Mouse (Mus musculus) embryonic facial prominence, embryonic 11.5 days (tissue): ENCODE measurements at regions not wholly inside any gene's neighbourhood (a gene's known extent, or its start where the extent isn't known, plus 50 kb on each side); places are given as distances from the start of the nearest gene placed in this dataset.
A peak's percentile ranks its signal among the peaks of the same experiment; 100 is the strongest.
"Not testable (repeated sequence)": the region's sequence is repeated elsewhere in the genome, so short reads cannot be mapped to it uniquely, and the experiment has no call there.

Source experiments
- ATAC-seq: fragments of 200-750 bp; cut with Nextera tagmentation; replicated peaks from 2 replicates; pipeline ENCODE4 v1.8.0; 2017; ENCODE audit warnings: low read depth; ENCODE audit not compliant: insufficient number of reproducible peaks, low FRiP score, low TSS enrichment
- DNase-seq: peaks from one replicate; pipeline ENCODE4 v3.0.0-alpha.2; 2015; ENCODE audit warnings: low spot score
- H3K27ac ChIP-seq: fragments of 300-500 bp; sonication (generic); replicated peaks from 2 replicates; pipeline ENCODE4 v1.5.1; 2014; ENCODE audit warnings: mild to moderate bottlenecking, low read depth, low read length, control low read depth
- H3K27me3 ChIP-seq: fragments of 300-500 bp; sonication (generic); 2 replicates; pipeline ENCODE4 v1.6.1; 2014; ENCODE audit warnings: mild to moderate bottlenecking, low read length, moderate library complexity, mixed read lengths; ENCODE audit not compliant: control insufficient read depth, insufficient read depth
- H3K36me3 ChIP-seq: fragments of 300-500 bp; sonication (generic); replicated peaks from 2 replicates; pipeline ENCODE4 v1.6.1; 2014; ENCODE audit warnings: low read depth, mild to moderate bottlenecking, low read length, moderate library complexity, mixed read lengths; ENCODE audit not compliant: control insufficient read depth, insufficient read depth
- H3K4me1 ChIP-seq: fragments of 300-500 bp; sonication (generic); 2 replicates; pipeline ENCODE4 v1.6.1; 2014; ENCODE audit warnings: low read length, mixed read lengths; ENCODE audit not compliant: control insufficient read depth, insufficient read depth
- H3K4me2 ChIP-seq: fragments of 300-500 bp; sonication (generic); 2 replicates; pipeline ENCODE4 v1.6.1; 2014; ENCODE audit warnings: low read depth, mild to moderate bottlenecking, control low read depth, low read length, moderate library complexity
- H3K4me3 ChIP-seq: fragments of 300-500 bp; sonication (generic); 2 replicates; pipeline ENCODE4 v1.5.1; 2014; ENCODE audit warnings: low read depth, low read length, control low read depth
- H3K9ac ChIP-seq: fragments of 300-500 bp; sonication (generic); replicated peaks from 2 replicates; pipeline ENCODE4 v1.6.1; 2014; ENCODE audit warnings: mild to moderate bottlenecking, control low read depth, low read length
- H3K9me3 ChIP-seq: fragments of 300-500 bp; sonication (generic); replicated peaks from 2 replicates; pipeline ENCODE4 v1.6.1; 2016; ENCODE audit warnings: mild to moderate bottlenecking, low read length, inconsistent platforms, mixed read lengths; ENCODE audit not compliant: control insufficient read depth
- WGBS: fragments of 180-500 bp; shearing (Covaris S2); extraction: QIAGEN DNeasy Blood & Tissue Kit; methylation state at CpG from one replicate; pipeline ENCODE4 v1.1.7; 2014; 5-methylcytosine and 5-hydroxymethylcytosine counted together

DNA sequence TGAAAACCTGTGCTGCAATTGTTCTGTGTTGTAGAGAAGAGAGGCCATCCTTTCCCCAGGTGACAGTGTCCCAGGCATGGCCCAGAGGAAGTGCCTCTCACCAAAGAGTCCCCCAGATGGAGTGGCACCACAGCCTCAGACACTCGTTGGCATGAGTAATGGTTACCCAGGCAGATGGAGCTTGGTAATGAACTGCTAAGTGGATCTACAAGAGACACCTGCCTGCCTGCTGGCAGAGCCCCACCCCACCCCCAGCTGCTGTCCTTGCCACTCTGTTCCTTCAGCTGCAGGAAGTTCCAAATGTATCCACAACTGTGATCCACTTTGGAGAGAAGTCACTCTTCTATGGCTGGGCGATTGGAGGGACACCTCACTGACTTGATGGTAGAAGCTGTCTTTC lies 72.0 kb downstream of the Foxa2 start:
- no peaks in the 10 kb centered on the region for H3K36me3 ChIP-seq
- no peak overlapping the region for H3K4me2 ChIP-seq
- H3K9me3 ChIP-seq = no peaks in the 10 kb centered on the region
- no peaks in the 10 kb centered on the region for H3K4me1 ChIP-seq
- WGBS = 62% methylated on average over 2 of the region's 2 CpGs
- H3K27ac ChIP-seq = no peak overlapping the region
- no peaks in the 10 kb centered on the region for H3K27me3 ChIP-seq
- ATAC-seq (no peak), DNase-seq (no peak)
- H3K9ac ChIP-seq = no peak overlapping the region
- H3K4me3 ChIP-seq = no peak overlapping the region

DNA sequence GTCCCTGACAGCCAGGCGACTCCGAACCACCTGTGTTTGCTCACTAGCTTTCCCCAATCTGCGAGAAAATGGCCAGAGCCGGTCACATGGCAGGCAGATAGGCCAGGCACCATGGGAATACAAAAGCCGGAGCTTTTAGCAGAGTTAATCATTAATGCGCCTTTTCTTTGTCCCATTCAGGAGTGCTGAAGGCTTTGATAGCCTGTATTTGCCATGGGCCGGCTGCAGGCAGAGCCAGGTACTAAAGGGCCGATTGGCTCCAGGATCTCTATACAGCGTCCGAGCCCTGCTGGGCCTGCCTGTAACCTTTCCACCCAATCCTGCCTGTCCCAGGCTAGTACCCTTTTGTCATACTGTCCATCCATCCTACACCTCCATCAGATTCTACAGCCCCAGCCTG lies 78.1 kb downstream of the Foxa2 start:
- H3K4me1 ChIP-seq = no peaks in the 10 kb centered on the region
- ATAC-seq (no peak), DNase-seq (no peak)
- H3K9ac ChIP-seq = no peak overlapping the region
- H3K36me3 ChIP-seq = no peaks in the 10 kb centered on the region
- H3K27ac ChIP-seq = no peak overlapping the region
- no peaks in the 10 kb centered on the region for H3K27me3 ChIP-seq
- no peak overlapping the region for H3K4me2 ChIP-seq
- H3K9me3 ChIP-seq = no peaks in the 10 kb centered on the region
- WGBS = 40% methylated on average over 10 of the region's 10 CpGs
- H3K4me3 ChIP-seq = no peak overlapping the region

DNA sequence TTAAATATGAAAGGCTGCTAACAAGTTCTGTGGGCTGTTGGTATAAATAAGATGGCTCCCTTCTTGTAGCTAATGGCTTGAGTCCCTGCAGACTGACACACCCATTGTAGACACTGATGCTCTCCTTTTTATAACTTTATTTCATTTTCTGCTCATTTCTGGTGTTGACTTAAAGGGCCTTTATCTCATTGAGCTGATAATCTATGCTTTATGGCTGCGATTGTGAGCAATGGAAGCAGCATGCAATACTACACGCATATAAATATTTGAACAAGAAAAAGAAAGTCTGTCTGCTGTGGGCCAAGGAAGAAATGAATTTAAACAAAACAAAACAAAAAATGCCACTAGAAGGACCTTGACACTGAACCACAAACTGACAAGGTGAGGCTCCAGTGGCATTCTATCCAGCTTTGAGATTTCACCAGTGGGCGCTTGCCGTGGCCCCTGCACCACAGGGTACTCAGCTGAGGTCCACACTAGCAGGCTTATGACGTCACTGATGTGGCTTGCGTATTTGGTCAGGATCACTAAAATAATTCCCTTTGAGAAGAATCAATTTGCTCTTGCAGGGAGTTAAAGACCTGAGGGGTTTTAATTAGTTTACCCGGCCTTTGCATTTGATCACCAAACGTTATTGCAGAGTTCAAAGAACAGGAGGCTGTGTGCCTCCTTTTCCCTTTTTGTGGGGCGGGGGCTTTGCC lies 78.8 kb downstream of the Foxa2 start:
- H3K9ac ChIP-seq = no peak overlapping the region
- no peaks in the 10 kb centered on the region for H3K27me3 ChIP-seq
- no peaks in the 10 kb centered on the region for H3K4me1 ChIP-seq
- H3K27ac ChIP-seq = no peak overlapping the region
- H3K4me2 ChIP-seq = no peak overlapping the region
- no peak for ATAC-seq
- no peaks in the 10 kb centered on the region for H3K36me3 ChIP-seq
- no peaks in the 10 kb centered on the region for H3K9me3 ChIP-seq
- H3K4me3 ChIP-seq = no peak overlapping the region
- DNase-seq = no peak
- WGBS = 57% methylated on average over 9 of the region's 9 CpGs

DNA sequence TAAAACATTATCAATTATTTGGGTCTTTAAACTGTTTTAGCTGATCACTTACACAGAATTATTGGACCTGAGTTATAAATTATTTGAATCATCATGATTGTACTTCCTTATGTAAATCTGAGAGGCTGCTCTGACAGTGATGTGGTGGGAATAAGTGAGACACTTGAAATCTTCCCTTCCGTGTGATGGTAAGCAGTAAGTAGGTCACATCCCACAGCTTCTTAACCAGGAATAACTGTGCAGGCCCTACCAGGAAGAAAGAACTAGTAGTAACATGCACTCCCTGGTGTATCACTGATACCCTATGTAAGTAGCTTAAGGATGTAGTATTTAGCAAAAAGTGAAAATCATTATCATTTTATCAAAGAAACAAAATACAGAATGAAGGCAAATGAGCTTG lies 83.5 kb downstream of the Foxa2 start:
- not testable (repeated sequence) for H3K4me1 ChIP-seq, H3K36me3 ChIP-seq, H3K9ac ChIP-seq, DNase-seq, H3K27me3 ChIP-seq, ATAC-seq, H3K27ac ChIP-seq, H3K4me3 ChIP-seq, H3K9me3 ChIP-seq, H3K4me2 ChIP-seq
- WGBS = 88% methylated on average over 1 of the region's 1 CpGs

DNA sequence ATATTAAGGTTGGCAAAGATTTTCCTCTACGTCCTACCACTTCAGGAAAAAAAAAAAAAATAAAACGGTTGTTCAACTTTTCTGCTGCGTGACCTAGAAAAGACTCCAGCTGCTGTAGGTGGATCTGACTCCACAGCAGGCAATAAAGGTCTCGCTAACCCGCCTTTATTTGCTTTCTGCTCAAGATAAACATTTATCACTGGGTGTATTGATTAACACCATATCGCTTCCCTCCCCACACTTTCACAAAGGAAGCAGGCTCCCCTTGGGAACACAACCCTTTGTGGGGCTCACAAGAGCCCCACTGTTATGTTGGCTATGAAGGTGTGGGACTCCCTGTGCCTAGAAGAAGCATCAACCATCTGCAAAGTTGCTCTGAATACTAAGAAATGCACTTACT lies 85.1 kb downstream of the Foxa2 start:
- H3K9ac ChIP-seq = no peak overlapping the region
- no peaks in the 10 kb centered on the region for H3K4me1 ChIP-seq
- H3K27me3 ChIP-seq = no peaks in the 10 kb centered on the region
- 56% methylated on average over 6 of the region's 6 CpGs for WGBS
- no peak overlapping the region for H3K27ac ChIP-seq
- H3K36me3 ChIP-seq = no peaks in the 10 kb centered on the region
- ATAC-seq = no peak
- DNase-seq = no peak
- H3K4me2 ChIP-seq = no peak overlapping the region
- no peaks in the 10 kb centered on the region for H3K9me3 ChIP-seq
- no peak overlapping the region for H3K4me3 ChIP-seq

DNA sequence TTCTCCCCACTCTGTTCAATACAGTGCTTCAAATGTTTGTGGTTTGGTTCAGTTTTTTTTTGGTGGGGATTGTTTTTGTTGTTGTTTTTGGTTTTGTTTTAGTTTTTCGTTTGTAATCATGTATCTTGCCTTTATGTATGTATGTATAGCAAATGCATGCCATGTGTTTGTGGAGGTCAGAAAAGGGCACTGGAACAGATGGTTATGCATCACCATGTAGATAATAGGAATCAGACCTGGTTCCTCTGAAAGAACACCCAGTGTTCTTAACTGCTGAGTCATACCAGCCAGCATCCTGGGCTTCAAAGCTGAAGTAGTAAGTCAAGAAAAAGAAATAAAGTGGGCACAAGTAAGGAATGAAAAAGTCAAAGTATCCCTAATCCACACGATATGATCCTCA lies 92.6 kb downstream of the Foxa2 start:
- ATAC-seq (no peak), DNase-seq (peak; percentile 53)
- H3K36me3 ChIP-seq = no peaks in the 10 kb centered on the region
- H3K27ac ChIP-seq = no peak overlapping the region
- WGBS = 50% methylated on average over 2 of the region's 2 CpGs
- no peak overlapping the region for H3K4me3 ChIP-seq
- no peaks in the 10 kb centered on the region for H3K9me3 ChIP-seq
- no peak overlapping the region for H3K9ac ChIP-seq
- H3K4me2 ChIP-seq = no peak overlapping the region
- H3K4me1 ChIP-seq = no peaks in the 10 kb centered on the region
- H3K27me3 ChIP-seq = no peaks in the 10 kb centered on the region

DNA sequence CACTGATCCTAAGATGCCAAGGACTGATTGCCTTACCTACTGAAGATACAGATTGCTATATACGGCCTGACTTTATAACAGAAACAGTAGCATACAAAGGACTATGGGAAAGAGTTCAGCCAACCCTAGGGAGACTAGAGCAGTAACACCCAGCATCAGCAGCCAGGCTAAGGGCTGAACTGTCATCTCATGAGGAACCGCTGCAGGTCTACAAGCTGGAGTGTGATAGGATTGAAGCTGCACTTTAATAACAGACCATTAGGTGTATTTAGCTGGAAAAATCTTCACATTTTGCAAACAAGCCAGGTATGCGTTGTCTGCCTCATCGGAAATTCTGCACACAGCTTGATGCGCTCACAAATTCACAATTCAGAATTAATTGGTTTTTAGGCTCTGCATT lies 95.5 kb downstream of the Foxa2 start:
- Histone ChIP-seq H3K9ac (no peak overlapping the region), H3K4me2 (no peak overlapping the region), H3K9me3 (no peaks in the 10 kb centered on the region), H3K4me3 (no peak overlapping the region), H3K27me3 (no peaks in the 10 kb centered on the region), H3K4me1 (no peaks in the 10 kb centered on the region), H3K27ac (no peak overlapping the region), H3K36me3 (no peaks in the 10 kb centered on the region)
- WGBS = 93% methylated on average over 5 of the region's 5 CpGs
- ATAC-seq (no peak), DNase-seq (no peak)

DNA sequence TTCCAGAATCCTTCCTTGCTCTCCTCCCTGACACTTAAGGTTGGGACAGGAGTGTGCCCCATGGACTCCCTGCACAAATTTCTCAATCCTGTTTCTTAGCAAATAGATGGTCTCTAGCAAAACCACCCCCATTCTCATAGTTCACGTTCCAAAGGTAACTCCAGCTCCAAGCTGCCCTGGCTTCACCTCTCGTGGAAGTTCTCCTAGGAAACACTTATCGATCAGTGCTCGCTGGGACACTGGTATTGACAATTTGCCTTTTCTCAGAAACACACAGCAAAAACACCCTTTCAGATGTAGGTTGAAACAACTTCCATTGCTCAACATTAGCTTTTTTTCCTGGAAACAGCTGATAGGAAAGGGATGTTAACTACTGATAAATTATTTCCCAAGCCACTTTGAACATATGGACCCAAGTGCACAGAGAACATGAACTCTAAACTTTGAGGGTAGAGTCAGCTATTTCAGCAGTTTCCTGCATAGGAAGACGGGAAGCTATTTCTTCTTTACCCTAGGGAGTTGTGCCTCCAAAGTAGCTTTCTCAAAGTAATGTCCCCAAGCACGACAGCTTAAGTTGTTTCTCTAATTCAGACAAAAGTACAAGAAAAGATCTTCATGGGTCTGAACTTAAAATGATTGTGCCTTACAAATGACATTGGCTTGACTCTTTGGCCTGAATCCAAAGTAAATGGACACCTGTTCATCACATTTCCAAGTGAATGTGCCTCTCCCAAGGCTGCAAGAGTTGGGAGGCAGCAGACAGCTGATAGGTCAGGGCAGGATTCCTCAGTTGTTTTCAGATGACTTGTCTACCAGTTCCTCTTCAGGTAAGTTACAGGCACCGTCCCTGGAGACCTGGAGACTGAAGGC lies 102.4 kb downstream of the Foxa2 start:
- no peak for ATAC-seq
- Histone ChIP-seq H3K27me3 (no peaks in the 10 kb centered on the region), H3K4me1 (no peaks in the 10 kb centered on the region), H3K27ac (no peak overlapping the region), H3K4me2 (no peak overlapping the region), H3K9ac (no peak overlapping the region), H3K36me3 (no peaks in the 10 kb centered on the region), H3K4me3 (no peak overlapping the region), H3K9me3 (no peaks in the 10 kb centered on the region)
- no peak for DNase-seq
- 83% methylated on average over 7 of the region's 7 CpGs for WGBS
